In the genomic region with DNA sequence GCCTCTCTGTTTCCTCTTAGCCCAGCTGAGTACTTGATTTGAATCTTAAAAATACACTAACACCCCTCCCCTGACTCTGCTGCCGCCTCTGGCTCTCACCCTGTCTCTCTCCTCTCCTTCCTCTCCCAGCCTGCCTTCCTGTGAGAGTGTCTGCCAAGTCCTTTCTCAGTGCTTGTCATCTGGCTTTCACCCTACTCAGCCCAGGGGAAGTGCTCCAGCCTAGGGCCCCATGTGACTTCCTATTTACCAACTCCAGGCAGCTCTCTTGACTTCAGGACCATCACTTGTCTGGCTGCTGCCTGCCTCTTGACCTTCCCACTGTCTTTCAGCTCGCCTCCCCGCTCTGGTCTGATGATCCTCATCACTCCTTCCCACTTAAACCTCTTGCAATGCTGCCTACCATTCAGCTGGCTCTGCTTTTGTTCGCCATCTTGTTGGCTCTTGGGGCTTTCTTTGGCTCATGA, we compare ENCODE assay signal across 20 mouse cellular contexts. TPM values are rescaled to one million over a fixed set of nuclear protein-coding genes. Genes with fewer than 3 reads are reported as not detected.
DNase-seq lines count a peak whose midpoint lies in the region; ATAC-seq and TF ChIP-seq lines count a peak whose summit lies in the region.
"Had no signal": no experiment of that assay in that cellular context is flagged by ENCODE, and none has a peak within 500 bp of the region (broad histone marks: within the 10 kb centered on the region; RNA-seq: fewer than 3 reads in every experiment).

No protein-coding gene starts in this region.

- peak; percentile 16 for DNase-seq in forebrain, embryonic 14.5 days (ENCODE audit: low spot score)
- DNase-seq in hindbrain, embryonic 14.5 days (ENCODE audit: low spot score), result no peak
- peak; percentile 61 for DNase-seq in midbrain, postnatal 0 days (ENCODE audit: low spot score)
- no peak for DNase-seq in midbrain, embryonic 14.5 days
- DNase-seq in left cerebral cortex, postnatal 36 days (ENCODE audit: low spot score in 2 of 2), result peak; percentile 40 to 56
- no peak for DNase-seq in adrenal gland, adult (ENCODE audit: inconsistent age in 2 of 2, low spot score in 1 of 2)
- DNase-seq: B cell, adult 2 months; heart, adult 11 months; liver, embryonic 13.5 days; thymus, adult 2 months had no signal

- no peak overlapping the region for H3K27ac ChIP-seq in forebrain, embryonic 14.5 days (ENCODE audit: low read depth, low read length)
- H3K27ac ChIP-seq in forebrain, embryonic 13.5 days, result no peak overlapping the region
- no peak overlapping the region for H3K27ac ChIP-seq in hindbrain, embryonic 14.5 days
- no peak overlapping the region for H3K27ac ChIP-seq in hindbrain, embryonic 13.5 days
- no peak overlapping the region; the same call in 1 of the 2 replicates for H3K27ac ChIP-seq in midbrain, postnatal 0 days (ENCODE audit: low read depth, low read length)
- no peak overlapping the region for H3K27ac ChIP-seq in midbrain, embryonic 14.5 days (replicated peaks; ENCODE audit: low read depth, low read length)
- H3K27ac ChIP-seq: kidney, postnatal 0 days; liver, embryonic 13.5 days had no signal

- H3K27me3 ChIP-seq in forebrain, embryonic 14.5 days (replicated peaks; ENCODE audit: control insufficient read depth, insufficient read depth, low read length), result no peaks in the 10 kb centered on the region
- H3K27me3 ChIP-seq in forebrain, embryonic 13.5 days, result no peaks in the 10 kb centered on the region
- H3K27me3 ChIP-seq in hindbrain, embryonic 14.5 days (ENCODE audit: control insufficient read depth, insufficient read depth, low read length), result no peaks in the 10 kb centered on the region
- no peaks in the 10 kb centered on the region for H3K27me3 ChIP-seq in hindbrain, embryonic 13.5 days
- H3K27me3 ChIP-seq in midbrain, postnatal 0 days (ENCODE audit: insufficient read depth, low read length), result no peaks in the 10 kb centered on the region
- no peaks in the 10 kb centered on the region for H3K27me3 ChIP-seq in midbrain, embryonic 14.5 days (ENCODE audit: control insufficient read depth, insufficient read depth, low read length)
- H3K27me3 ChIP-seq: liver, embryonic 13.5 days; Patski had no signal

- no peak for ATAC-seq in forebrain, embryonic 14.5 days
- no peak; the same call in 1 of the 2 replicates for ATAC-seq in forebrain, embryonic 13.5 days
- peak; percentile 64; the same call in 1 of the 2 replicates for ATAC-seq in hindbrain, embryonic 14.5 days (ENCODE audit: low FRiP score)
- no peak for ATAC-seq in hindbrain, embryonic 13.5 days (ENCODE audit: low FRiP score)
- ATAC-seq in midbrain, postnatal 0 days (ENCODE audit: low FRiP score), result peak; percentile 47; the same call in 1 of the 2 replicates
- no peak for ATAC-seq in midbrain, embryonic 14.5 days (ENCODE audit: low FRiP score, low TSS enrichment)
- ATAC-seq: intestine, embryonic 16.5 days; Patski had no signal

- TF ChIP-seq CTCF in midbrain, postnatal 0 days (IDR thresholded peaks at IDR 0.05), result no peak

- no peaks in the 10 kb centered on the region for H3K9me3 ChIP-seq in forebrain, embryonic 14.5 days (replicated peaks; ENCODE audit: control insufficient read depth, low read length)
- H3K9me3 ChIP-seq in forebrain, embryonic 13.5 days (replicated peaks), result no peaks in the 10 kb centered on the region
- H3K9me3 ChIP-seq in hindbrain, embryonic 14.5 days (ENCODE audit: control insufficient read depth, low read length), result no peaks in the 10 kb centered on the region
- H3K9me3 ChIP-seq in hindbrain, embryonic 13.5 days, result no peaks in the 10 kb centered on the region
- no peaks in the 10 kb centered on the region for H3K9me3 ChIP-seq in midbrain, postnatal 0 days (ENCODE audit: low read length)
- no peaks in the 10 kb centered on the region for H3K9me3 ChIP-seq in midbrain, embryonic 14.5 days (ENCODE audit: control insufficient read depth, low read length)

- H3K4me1 ChIP-seq in forebrain, embryonic 14.5 days (ENCODE audit: control insufficient read depth, insufficient read depth, low read length), result peaks cover 9% of the 10 kb centered on the region; the same call in 1 of the 2 replicates
- peaks cover 19% of the 10 kb centered on the region for H3K4me1 ChIP-seq in forebrain, embryonic 13.5 days
- H3K4me1 ChIP-seq in hindbrain, embryonic 14.5 days (replicated peaks; ENCODE audit: control insufficient read depth, insufficient read depth, low read length), result peaks cover 10% of the 10 kb centered on the region; the same call in 1 of the 2 replicates
- peaks cover 6% of the 10 kb centered on the region for H3K4me1 ChIP-seq in hindbrain, embryonic 13.5 days (replicated peaks)
- H3K4me1 ChIP-seq in midbrain, postnatal 0 days (ENCODE audit: insufficient read depth, low read length), result no peaks in the 10 kb centered on the region
- H3K4me1 ChIP-seq in midbrain, embryonic 14.5 days (ENCODE audit: control insufficient read depth, insufficient read depth, low read length), result no peaks in the 10 kb centered on the region
- H3K4me1 ChIP-seq: liver, embryonic 13.5 days had no signal

- intact Hi-C loops in left cerebral cortex, postnatal 36 days (cut with DNase I), result no loop called here

- no peak overlapping the region for H3K4me3 ChIP-seq in forebrain, embryonic 14.5 days (ENCODE audit: low read depth, low read length)
- H3K4me3 ChIP-seq in forebrain, embryonic 13.5 days, result no peak overlapping the region
- H3K4me3 ChIP-seq in hindbrain, embryonic 14.5 days (replicated peaks; ENCODE audit: low read length), result no peak overlapping the region
- H3K4me3 ChIP-seq in hindbrain, embryonic 13.5 days, result no peak overlapping the region
- no peak overlapping the region for H3K4me3 ChIP-seq in midbrain, postnatal 0 days (ENCODE audit: low read depth, low read length)
- H3K4me3 ChIP-seq in midbrain, embryonic 14.5 days (replicated peaks; ENCODE audit: low read depth, low read length), result no peak overlapping the region
- H3K4me3 ChIP-seq: liver, embryonic 13.5 days; myocyte had no signal

- H3K4me2 ChIP-seq in forebrain, embryonic 14.5 days (ENCODE audit: low read length), result no peak overlapping the region
- H3K4me2 ChIP-seq in forebrain, embryonic 13.5 days, result no peak overlapping the region
- no peak overlapping the region for H3K4me2 ChIP-seq in hindbrain, embryonic 14.5 days (replicated peaks)
- no peak overlapping the region for H3K4me2 ChIP-seq in hindbrain, embryonic 13.5 days
- no peak overlapping the region for H3K4me2 ChIP-seq in midbrain, postnatal 0 days (ENCODE audit: low read depth, low read length, poor library complexity, severe bottlenecking)
- H3K4me2 ChIP-seq in midbrain, embryonic 14.5 days (ENCODE audit: low read length), result no peak overlapping the region
- H3K4me2 ChIP-seq: liver, embryonic 13.5 days had no signal

- no peaks in the 10 kb centered on the region for H3K36me3 ChIP-seq in forebrain, embryonic 14.5 days (ENCODE audit: control insufficient read depth, insufficient read depth, low read length)
- H3K36me3 ChIP-seq in forebrain, embryonic 13.5 days (ENCODE audit: poor library complexity, severe bottlenecking), result no peaks in the 10 kb centered on the region
- H3K36me3 ChIP-seq in hindbrain, embryonic 14.5 days (replicated peaks; ENCODE audit: control insufficient read depth, insufficient read depth), result no peaks in the 10 kb centered on the region
- 0 out of 2 replicates have a peak, but pooled peaks cover 3% of the 10 kb centered on the region for H3K36me3 ChIP-seq in hindbrain, embryonic 13.5 days
- no peaks in the 10 kb centered on the region for H3K36me3 ChIP-seq in midbrain, postnatal 0 days (ENCODE audit: insufficient read depth, low read length)
- H3K36me3 ChIP-seq in midbrain, embryonic 14.5 days (ENCODE audit: control insufficient read depth, insufficient read depth, low read length), result no peaks in the 10 kb centered on the region
- H3K36me3 ChIP-seq: liver, embryonic 13.5 days had no signal

- 78% methylated on average over 4 of the region's 4 CpGs for WGBS in forebrain, embryonic 14.5 days
- WGBS in forebrain, embryonic 13.5 days, result 82% methylated on average over 4 of the region's 4 CpGs
- 79% methylated on average over 4 of the region's 4 CpGs for WGBS in hindbrain, embryonic 14.5 days
- 71% methylated on average over 4 of the region's 4 CpGs for WGBS in hindbrain, embryonic 13.5 days
- 76% methylated on average over 4 of the region's 4 CpGs for WGBS in midbrain, postnatal 0 days
- 72% methylated on average over 4 of the region's 4 CpGs for WGBS in midbrain, embryonic 14.5 days

- H3K9ac ChIP-seq in forebrain, embryonic 14.5 days (ENCODE audit: low read length), result no peak overlapping the region
- H3K9ac ChIP-seq in forebrain, embryonic 13.5 days, result no peak overlapping the region
- no peak overlapping the region for H3K9ac ChIP-seq in hindbrain, embryonic 14.5 days
- no peak overlapping the region for H3K9ac ChIP-seq in hindbrain, embryonic 13.5 days
- no peak overlapping the region for H3K9ac ChIP-seq in midbrain, postnatal 0 days (replicated peaks; ENCODE audit: low read length, poor library complexity, severe bottlenecking)
- no peak overlapping the region for H3K9ac ChIP-seq in midbrain, embryonic 14.5 days (replicated peaks; ENCODE audit: low read length)
- H3K9ac ChIP-seq: liver, embryonic 13.5 days had no signal

RNA-seq across cellular contexts. Expression of a gene that starts 15.0 kb away (rescaled TPM):
- 3.2 and 4.7 TPM in 2 replicates for polyA plus RNA-seq in forebrain, embryonic 14.5 days (2014; fragmentation: Nextera tagmentation; extraction: Ambion mirVana)
- 4.5 and 5.1 TPM in 2 replicates for polyA plus RNA-seq in forebrain, embryonic 13.5 days (2015; fragmentation: Nextera tagmentation; extraction: Ambion mirVana)
- 8.3 and 9.0 TPM in 2 replicates for polyA plus RNA-seq in hindbrain, embryonic 14.5 days (2014; fragmentation: Nextera tagmentation; extraction: Ambion mirVana)
- 8.6 TPM in 2 replicates for polyA plus RNA-seq in hindbrain, embryonic 13.5 days (2015; fragmentation: Nextera tagmentation; extraction: Ambion mirVana)
- 48.2 and 56.4 TPM in 2 replicates for total RNA-seq in midbrain, postnatal 0 days (2014; rRNA removed)
- polyA plus RNA-seq in midbrain, postnatal 0 days (2015; fragmentation: Nextera tagmentation; extraction: Ambion mirVana), result 7.1 and 9.1 TPM in 2 replicates
- polyA plus RNA-seq in midbrain, embryonic 14.5 days (2014; fragmentation: Nextera tagmentation; extraction: Ambion mirVana), result 9.8 and 13.5 TPM in 2 replicates
- total RNA-seq in left cerebral cortex, postnatal 36 days (2021), result 10 to 100 TPM; 48.3 to 73.3 TPM
- total RNA-seq: gastrocnemius, adult 18-20 months had no signal
- polyA plus RNA-seq: myocyte had no signal

RNA-seq across cellular contexts. Expression of a gene that starts 31.9 kb away (rescaled TPM):
- polyA plus RNA-seq in forebrain, embryonic 14.5 days (2014; fragmentation: Nextera tagmentation; extraction: Ambion mirVana), result 0.27 and 0.50 TPM in 2 replicates
- 0.29 and 0.39 TPM in 2 replicates for polyA plus RNA-seq in forebrain, embryonic 13.5 days (2015; fragmentation: Nextera tagmentation; extraction: Ambion mirVana)
- 0.75 and 2.1 TPM in 2 replicates for polyA plus RNA-seq in hindbrain, embryonic 14.5 days (2014; fragmentation: Nextera tagmentation; extraction: Ambion mirVana)
- 0.69 and 0.88 TPM in 2 replicates for polyA plus RNA-seq in hindbrain, embryonic 13.5 days (2015; fragmentation: Nextera tagmentation; extraction: Ambion mirVana)
- 2.7 and 3.2 TPM in 2 replicates for total RNA-seq in midbrain, postnatal 0 days (2014; rRNA removed)
- polyA plus RNA-seq in midbrain, postnatal 0 days (2015; fragmentation: Nextera tagmentation; extraction: Ambion mirVana), result 2.1 and 2.3 TPM in 2 replicates
- polyA plus RNA-seq in midbrain, embryonic 14.5 days (2014; fragmentation: Nextera tagmentation; extraction: Ambion mirVana), result 1.00 and 1.1 TPM in 2 replicates
- 1 to 10 TPM; 1.3 to 1.8 TPM for total RNA-seq in left cerebral cortex, postnatal 36 days (2021)
- total RNA-seq: gastrocnemius, adult 18-20 months; heart, postnatal 25 days had no signal
- polyA plus RNA-seq: intestine, embryonic 16.5 days; kidney, postnatal 0 days; limb, embryonic 11.5 days; liver, embryonic 13.5 days; lung, embryonic 16.5 days; myocyte; Patski; thymus, adult 2 months had no signal

Comparison
In these comparisons a context has a peak if more than half of its experiments do, and no peak if none do; other contexts are left out.
1. ATAC-seq: peak in hindbrain, embryonic 14.5 days (single experiment) and midbrain, postnatal 0 days (single experiment); none in forebrain, embryonic 14.5 days (single experiment), forebrain, embryonic 13.5 days (single experiment), hindbrain, embryonic 13.5 days (single experiment) and midbrain, embryonic 14.5 days (single experiment).
2. DNase-seq: peak in forebrain, embryonic 14.5 days (single experiment), midbrain, postnatal 0 days (single experiment) and left cerebral cortex, postnatal 36 days (2 of 2); none in hindbrain, embryonic 14.5 days (single experiment), midbrain, embryonic 14.5 days (single experiment) and adrenal gland, adult (0 of 2).